Mouse (Mus musculus): Measurements from ENCODE around the gene Gnb1l.

Gnb1l gene

DNA sequence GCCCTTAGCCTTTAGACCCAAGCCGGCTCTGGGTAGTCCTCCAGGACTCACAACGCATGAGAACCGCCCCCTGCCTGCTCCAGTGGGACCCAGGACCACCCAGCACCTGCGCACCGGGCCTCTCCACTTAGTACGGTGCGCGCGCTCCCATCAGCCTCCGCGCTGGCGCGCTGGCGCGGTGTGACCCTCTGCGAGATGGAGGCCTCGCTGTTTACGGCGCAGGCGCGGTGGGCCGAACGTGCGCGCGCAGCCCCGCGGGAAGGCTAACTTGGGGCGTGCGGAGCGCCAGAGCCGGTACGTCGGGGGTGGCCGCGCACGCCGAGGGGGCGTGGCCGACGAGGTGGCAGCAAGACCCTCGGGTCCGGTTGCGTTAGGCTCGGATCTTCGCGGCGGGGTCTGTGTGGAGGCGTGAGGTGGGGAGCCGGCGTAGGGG lies at the start of gene Gnb1l, which contains the start of gene Rtl10:
Gene Gnb1l, plus strand, starts transcription at position 156 of the 433 bp plus-strand sequence.
Gene Rtl10, plus strand, starts transcription at position 344 of the 433 bp plus-strand sequence.
- DNase-seq (ENCODE audit: low read depth, low spot score) = peak; percentile 99

DNA sequence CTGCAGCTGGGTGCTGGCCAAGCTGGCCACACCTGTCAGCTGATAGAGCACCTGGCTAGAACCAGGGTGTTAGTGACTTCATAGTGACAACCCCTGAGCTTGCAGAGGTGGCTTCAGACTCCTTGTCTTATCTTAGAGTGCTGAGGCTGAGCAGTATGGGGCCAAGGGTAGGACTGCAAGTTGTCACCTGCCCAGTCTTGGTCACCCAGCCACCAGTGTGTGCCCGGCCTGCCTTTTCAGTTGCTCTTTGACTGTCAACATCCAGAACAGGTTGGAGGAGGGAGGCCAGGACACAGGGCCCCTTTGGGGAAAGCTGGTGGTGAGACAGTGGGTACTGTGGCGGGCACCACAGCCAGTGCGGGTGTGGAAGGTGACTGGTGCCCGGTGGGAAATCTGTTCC lies 49.5 kb upstream of the Gnb1l start:
- no peak for DNase-seq (ENCODE audit: low read depth, low spot score)

DNA sequence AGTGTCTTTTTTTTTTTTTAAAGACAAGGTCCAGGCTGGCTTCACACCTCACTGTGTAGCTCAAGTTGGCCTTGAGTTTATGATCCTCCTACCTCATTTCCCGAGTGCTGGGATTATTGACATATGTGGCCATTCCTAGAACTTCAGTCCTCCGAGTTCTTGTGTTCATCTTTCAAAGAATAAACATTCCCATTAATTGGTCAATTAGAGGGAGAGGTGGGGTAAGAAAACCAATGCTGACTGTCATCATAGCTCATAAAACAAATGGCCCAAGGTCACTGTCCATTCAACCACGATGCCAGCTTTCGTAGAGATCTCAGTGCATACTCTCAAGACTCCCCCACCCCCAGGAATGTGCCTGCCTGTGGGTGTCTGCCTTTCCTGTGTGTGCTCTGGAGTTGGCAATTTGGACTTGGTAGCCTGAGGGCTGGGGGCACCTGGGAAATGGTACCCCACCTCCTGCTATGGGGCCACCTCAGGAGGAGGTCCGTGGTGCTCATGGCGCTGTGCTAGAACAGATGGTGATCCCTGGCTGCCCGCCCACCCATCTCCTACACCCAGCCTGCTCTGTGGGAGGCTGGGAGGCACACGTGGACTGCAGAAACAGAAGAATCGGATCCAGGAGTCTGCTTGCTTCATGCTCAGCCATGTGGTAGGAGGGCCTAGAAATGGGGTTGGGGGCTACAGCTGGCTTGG lies 46.9 kb upstream of the Gnb1l start:
- no peak for DNase-seq (ENCODE audit: low read depth, low spot score)

DNA sequence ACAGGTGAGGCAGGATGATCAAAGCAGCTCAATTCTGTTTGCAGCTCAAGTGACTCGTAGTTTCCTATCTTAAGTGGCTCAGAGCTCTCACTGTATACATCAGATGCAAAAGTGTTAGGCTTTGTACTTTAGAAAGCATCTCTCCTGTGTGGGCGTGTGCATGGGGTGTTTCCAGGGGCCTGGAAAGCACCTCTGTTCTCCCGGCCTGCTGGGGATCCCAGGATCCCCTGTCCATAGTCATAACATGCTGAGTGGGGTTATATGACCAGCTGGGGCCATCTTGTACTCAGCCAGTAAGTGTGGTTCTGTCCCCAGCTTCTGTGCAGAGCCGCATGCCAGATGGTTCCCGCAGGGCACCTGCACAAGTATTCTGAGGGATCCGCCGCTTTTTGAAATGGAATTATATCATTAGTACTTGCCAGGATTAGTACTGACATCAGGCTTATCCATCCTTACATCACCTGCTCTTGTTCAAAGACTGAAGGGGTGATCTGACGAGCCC lies 46.1 kb upstream of the Gnb1l start:
- DNase-seq (ENCODE audit: low read depth, low spot score) = no peak

DNA sequence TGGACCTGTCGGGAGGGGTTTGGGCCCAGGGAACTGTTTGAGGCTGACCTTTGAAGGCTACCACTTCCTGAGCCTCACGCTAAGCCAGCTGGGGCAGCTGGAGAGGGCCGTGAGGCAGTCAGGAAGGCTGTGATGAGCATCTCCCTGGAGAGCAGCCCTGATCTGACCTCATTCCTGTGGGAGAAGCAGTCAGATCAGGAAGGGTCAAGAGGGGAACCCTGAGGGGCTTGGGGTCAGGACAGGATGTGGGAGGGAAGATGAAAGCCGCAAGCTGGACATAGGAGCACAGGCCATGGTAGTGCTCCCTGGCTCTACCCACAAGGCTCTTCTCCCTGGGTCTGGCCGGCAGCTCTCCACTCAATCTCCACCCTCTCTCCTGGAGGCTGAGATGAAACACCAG lies 44.7 kb upstream of the Gnb1l start:
- no peak for DNase-seq (ENCODE audit: low read depth, low spot score)

DNA sequence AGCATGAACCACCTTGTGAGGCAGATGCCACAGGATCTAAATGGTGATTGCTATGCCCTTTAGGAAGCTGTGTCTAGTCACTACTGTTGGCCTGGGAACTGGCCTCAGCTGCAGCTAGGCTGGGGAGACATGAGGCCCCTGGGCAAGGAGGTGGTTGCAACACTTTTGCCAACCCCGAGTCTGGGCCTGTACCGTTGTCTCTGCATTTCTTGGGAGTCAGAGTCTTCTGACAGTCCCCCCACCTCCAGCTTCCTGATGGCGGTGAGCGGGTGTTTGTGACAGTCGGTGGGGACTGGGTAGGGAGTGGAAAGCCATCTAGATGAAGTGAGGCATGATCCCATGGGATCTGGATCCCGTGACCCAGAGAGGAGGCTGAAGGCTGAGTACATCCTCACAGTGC lies 43.1 kb upstream of the Gnb1l start:
- no peak for DNase-seq (ENCODE audit: low read depth, low spot score)

DNA sequence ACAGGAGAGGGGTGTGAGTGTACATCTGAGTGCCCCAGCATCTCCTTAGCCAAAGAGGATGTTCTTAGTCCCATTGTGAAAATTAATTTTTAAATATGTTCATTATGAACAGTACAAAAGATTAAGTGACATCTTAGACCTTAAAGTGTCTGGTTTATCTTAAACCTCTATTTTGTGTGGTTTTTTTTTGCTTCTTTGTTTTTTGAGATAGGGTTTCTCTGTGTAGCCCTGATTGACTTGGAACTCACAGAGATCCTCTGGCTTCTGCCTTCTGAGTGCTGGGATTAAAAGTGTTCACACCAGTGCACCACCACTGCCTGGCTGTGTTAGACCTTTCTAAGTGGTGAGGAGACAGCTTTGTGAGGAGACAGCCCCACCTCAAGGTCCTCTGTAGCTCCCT lies 39.9 kb upstream of the Gnb1l start:
- DNase-seq (ENCODE audit: low read depth, low spot score) = no peak

DNA sequence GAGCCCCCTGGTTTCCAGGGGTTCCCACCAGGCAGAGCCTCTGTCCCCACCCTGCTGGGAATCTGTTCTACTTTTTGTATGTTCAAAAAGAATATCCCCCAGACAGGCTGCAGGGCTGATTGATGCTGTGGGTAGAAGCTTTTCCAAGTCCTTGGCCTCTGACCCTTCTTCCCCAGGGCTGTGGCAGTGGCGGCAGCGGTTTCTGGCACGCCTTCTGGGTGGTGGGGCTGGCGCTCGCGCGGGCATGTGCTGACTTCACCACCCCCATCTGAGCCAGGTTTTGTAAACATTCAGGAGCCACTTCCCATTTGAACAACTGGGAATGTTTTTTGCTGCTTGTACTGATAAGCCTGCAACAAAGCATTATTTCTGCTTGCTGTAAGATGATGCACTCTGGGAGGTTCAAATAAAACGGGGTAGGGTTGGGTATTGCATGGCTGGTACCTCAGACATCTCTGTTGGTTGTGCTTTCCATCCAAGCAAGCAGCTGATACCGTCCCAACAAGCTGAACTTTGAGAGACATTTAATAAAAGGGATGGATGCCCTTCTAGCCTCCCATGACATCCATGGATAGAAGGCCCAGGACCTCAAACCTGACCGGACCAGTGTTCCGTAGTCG lies 39.1 kb upstream of the Gnb1l start:
- DNase-seq (ENCODE audit: low read depth, low spot score) = no peak

DNA sequence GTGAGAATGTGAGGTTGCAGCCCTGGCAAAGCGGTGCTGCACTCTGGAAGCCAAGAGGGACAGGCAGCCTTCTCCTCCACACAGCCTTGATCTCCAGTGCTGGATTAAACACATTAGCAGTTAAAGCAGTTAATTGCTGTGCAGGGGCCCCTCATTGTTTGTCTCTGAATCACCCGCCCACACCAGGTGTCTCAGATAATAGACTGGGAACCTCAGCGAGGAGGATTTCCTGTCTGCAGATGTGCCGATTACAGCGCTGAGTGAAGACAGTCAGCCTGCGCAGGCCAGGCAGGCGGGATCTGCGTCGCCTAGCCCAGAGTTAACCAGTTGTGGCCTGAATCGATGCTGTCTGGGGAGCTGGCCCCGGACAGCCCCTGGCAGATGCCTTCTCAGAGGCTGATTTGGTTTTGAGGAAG lies 38.5 kb upstream of the Gnb1l start:
- DNase-seq (ENCODE audit: low read depth, low spot score) = peak; percentile 94

DNA sequence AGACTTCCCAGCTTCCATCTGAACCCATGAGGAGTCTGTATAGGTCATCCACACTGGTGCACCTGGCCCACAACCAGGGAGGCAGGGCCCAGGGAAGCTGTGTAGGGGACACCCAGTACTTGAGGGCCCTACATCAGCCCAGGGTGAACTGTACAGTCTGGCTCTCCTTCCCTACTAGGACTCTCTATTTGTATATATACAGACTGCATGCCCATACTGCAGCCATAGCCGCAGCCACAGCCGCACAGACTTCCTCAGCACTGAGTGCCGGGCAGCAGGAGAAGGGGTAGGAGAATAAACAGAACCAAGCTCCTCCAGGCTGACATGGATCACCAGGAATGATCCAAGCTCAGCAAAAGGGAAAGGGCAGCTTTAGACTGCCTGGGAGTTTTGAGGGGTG lies 37.7 kb upstream of the Gnb1l start:
- no peak for DNase-seq (ENCODE audit: low read depth, low spot score)

DNA sequence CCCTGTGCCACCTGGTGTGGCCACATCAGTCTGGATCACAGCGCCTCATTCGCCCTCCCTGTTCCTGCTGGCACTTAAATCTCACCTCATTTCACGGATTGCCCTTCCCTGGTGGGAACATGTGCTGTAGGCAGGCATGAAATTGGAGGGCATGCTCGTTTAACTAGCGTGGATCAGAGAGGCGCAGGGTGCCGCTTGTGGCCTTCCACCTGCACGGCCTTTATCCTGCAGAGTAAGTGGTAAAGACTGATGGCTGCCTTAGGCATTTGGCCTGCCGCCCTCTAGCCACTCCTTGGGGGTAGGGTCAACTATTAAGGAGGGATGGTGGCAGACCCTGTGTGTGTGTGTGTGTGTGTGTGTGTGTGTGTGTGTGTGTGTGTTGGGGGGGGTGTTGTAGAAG lies 36.5 kb upstream of the Gnb1l start:
- DNase-seq (ENCODE audit: low read depth, low spot score) = peak; percentile 39

DNA sequence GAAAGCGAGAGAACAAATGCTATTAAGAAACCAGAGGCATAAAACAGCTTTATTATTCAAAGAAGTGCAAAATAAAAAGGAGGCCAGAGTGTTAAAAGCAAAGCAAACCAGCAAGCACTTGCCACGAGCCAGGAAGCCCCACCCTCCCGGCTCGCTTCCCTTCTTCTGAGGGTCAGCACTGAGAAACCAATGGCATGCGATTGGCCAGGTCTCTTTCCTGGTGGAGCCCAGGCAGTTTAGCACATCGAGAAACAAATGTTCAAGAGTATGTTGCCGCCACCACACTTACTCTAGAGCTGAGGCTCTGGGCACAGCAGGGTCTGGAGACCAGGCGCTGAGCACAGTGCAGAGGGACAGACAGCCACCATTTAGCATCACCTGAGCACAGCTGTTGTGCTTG lies 35.9 kb upstream of the Gnb1l start:
- no peak for DNase-seq (ENCODE audit: low read depth, low spot score)

DNA sequence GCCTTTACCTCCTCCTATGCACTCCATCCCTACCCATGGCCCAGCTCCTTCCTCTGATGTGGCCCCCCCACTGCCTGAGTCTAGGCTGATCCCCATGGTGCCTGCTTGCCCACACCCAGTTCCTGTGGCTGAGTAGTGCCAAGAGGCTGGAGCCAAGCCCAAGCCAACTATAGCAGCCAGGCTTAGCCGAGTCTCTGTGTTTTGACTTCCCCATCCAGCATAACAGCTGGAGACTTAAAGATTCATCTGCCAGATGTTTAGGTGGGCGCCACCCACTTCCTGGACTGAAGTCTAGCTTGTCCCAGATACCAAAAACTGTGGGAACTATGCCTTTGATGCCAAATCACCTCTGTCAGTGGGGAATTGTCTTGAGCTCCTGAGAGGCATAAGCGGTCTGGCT lies 34.2 kb upstream of the Gnb1l start:
- DNase-seq (ENCODE audit: low read depth, low spot score) = no peak

DNA sequence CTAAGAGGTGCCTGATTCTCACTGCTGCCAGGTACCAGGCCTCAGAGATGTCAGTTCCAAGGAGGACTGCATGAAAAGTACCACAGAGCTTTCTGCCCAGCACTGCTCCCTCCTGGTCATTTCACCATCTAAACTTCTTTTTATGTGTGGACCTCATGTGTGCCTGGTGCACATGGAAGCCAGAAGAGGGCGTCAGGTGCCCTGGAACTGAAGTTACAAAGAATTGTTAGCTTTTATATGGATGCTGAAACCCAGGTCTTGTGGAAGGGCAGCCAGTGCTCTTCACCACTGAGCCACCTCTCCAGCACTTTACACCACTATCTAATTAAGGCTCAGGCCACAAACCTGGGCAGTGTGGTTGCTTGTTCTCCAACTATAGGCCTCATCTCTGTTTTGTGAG lies 27.7 kb upstream of the Gnb1l start:
- DNase-seq (ENCODE audit: low read depth, low spot score) = peak; percentile 51

DNA sequence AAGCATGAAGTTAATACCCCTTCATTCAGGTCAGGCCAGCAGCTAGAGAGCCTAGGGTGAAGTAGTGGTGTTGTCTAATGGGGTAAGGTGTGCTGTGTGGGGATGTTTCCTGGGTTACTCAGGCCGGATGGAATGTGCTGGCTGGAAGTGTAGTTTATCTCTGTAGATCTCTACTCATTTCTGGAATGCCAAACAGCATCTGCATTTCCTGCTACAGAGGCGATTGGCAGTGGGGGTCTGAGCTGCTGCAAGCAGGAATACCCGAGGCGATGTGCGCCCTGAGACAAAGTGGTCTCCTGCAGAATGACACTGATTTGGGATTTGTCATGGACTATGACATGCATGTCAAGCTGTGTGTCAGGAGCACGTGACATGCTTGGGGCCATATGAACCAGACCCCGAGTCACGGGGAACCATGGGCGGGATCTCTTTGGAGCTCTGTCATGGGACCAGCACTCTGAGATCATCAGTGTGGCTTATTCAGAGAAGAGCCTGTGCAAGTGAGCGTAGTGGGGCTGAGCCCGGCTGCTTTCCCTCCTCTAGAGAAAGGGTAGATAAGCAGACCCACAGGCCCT lies 27.0 kb upstream of the Gnb1l start:
- DNase-seq (ENCODE audit: low read depth, low spot score) = peak; percentile 57

DNA sequence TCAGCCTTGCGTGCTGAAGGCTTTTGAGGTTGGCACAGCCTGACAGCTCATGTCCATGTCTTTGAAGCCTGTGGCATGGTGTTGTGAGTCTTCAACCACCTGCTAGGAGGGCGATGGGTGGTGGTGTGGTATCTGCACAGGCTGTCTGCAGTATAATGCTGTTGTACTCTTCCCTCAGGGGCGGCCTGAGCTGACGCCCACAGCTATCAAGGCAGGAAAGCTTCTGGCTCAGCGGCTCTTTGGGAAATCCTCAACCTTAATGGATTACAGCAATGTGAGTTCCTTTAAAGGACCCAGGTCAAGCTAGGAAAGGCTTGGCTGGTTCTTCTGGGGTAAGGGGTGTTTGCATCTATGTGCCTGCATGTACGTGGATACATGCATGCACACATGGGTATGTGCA lies 26.5 kb upstream of the Gnb1l start:
- no peak for DNase-seq (ENCODE audit: low read depth, low spot score)

DNA sequence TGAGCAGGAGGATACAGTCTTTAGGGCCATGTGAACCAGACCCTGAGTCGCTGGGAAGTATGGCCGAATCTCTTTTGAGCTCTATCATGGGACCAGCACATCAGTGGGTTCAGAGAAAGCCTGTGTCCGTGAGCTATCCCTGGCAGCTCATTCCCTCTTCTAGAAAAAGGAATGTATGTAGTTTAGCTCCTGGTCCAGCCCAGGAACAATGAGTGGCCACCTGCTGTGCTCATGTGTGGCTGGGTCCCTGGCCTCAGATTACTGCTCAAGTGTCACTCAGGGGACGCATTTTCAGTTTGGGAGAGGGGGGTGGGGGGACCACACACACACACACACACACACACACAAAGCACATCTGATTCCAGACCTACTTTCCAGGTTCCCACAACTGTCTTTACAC lies 26.1 kb upstream of the Gnb1l start:
- peak; percentile 35 for DNase-seq (ENCODE audit: low read depth, low spot score)

DNA sequence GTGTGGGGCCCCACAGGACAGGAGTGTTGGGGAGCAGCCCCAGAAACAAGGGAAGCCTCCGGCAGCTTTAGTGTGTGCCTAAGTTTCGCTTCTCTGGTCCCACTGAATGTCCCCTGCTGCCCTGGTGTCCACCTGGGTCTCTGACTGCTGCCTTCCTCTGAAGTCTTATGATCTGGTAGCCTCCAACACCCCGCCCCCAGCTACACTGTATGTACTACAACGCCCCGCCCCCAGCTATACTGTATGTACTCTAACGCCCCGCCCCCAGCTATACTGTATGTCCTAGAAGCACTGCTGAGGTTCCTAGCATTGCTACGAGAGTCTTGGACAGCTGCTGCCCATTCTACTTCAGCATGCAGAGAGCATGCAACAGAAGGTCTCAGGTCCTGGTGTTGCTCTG lies 25.5 kb upstream of the Gnb1l start:
- DNase-seq (ENCODE audit: low read depth, low spot score) = no peak

DNA sequence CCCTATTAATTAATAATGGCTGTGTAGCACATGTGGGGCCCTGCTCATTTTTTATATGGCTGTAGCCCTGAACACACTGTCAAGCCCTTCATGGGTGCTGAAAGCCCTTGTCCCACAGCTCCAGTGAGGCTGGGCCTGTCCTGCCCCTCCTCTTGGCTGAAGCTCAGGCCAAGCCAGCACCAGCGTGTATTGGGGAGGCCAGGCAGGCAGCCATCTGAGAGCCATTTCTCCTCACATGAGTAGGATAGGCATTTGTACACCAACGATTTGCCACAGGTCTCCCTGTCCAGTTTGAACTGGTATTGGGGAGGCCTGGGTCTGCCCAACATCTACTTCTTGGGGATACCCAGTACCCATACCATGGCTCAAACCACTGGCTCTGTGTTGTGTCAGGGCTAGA lies 24.5 kb upstream of the Gnb1l start:
- DNase-seq (ENCODE audit: low read depth, low spot score) = no peak

DNA sequence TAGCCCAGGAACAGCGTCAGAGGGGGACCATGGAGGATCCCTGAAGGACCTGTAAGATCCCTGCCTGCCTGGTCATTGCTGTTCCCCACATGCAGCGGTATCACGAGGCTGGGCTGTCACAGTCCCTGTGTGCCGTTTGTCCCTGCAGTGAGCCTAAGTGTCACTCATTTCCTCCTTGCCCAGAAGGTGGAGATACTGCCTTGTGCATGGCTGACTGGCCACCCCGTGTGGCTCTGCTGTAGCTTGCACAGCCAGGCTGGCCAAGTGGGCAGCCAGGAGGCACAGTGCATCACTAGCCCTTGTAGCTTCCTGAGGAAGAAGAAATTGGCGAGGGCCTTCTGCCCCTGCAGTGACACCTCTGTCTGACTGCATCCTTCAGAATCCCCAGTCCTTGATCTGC lies 20.5 kb upstream of the Gnb1l start:
- no peak for DNase-seq (ENCODE audit: low read depth, low spot score)

DNA sequence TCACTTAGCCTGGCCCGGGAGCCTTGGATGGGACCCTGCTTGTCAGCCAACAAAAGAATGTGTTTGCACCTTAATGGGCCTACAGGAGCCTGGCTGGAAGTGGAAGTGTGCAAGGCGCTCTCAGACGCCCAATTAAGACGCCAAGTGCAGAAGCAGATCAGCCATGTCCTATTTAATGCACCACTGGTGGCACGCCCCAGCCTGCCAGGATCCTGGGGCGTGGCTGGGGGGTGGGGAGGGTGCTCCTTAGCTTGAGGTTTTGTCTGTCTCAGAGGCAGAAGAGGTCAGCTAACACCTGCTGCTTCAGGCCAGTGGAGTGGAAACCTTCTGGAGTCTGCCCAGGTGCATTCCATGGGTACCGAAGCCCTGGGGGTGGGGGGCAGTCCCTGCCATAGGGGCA lies 18.8 kb upstream of the Gnb1l start:
- DNase-seq (ENCODE audit: low read depth, low spot score) = peak; percentile 85

DNA sequence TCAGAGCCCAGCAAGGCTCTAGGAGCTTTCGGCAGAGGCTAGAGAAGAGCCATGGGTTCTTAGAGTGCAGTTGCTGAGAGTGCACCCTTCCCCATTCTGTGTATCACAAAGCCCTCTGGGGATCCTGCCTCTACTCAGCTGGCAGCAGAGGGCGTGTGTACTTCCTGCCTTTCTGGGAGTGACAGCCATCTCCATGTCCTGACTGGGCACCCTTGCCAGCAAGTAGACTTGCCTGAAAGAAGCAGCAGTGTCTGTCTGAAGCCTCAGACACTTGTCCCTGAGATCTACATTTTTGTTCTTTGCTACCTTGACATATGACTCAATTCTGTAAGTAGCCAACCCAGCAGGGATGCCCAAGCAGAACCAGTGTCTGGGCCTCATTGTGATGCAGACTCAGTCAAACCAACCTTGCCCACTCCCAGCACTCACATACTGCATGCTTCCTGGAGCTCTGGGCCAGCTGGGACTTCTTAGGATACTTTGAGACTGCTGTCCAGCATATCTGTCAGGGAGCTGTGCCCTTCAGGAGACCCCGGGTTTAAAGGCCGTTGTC lies 17.5 kb upstream of the Gnb1l start:
- no peak for DNase-seq (ENCODE audit: low read depth, low spot score)

DNA sequence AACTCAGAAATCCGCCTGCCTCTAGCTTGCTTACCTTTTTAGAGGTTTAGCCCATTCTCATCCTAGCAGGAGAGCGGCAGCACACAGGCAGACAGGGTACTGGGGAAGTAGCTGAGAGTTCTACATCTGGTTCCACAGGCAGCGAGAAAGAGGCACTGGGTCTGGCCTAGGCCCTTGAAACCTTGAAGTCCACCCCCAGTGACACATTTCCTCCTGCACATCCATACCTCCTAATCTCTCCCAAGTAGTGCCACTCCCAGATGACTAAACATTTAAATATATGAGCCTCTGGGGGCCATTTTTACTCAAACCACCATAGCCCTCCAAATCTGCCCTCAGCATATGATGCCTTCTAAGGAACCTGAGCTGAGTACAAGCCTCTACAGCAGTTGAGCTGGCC lies 16.1 kb upstream of the Gnb1l start:
- DNase-seq (ENCODE audit: low read depth, low spot score) = no peak

Data from ZHBTc4 (cell line).